Mouse (Mus musculus) stomach, postnatal 0 days (tissue): ENCODE results near the gene Epsti1.
A peak's percentile ranks its signal among the peaks of the same experiment; 100 is the strongest.

Experiments used
- CTCF ChIP-seq: IDR thresholded peaks from 2 replicates; pipeline ENCODE4 v1.5.1; 2016; ENCODE audit warnings: antibody characterized with exemption, low read depth, mild to moderate bottlenecking, moderate library complexity
- EP300 ChIP-seq: optimal IDR thresholded peaks from 2 replicates; pipeline ENCODE3; 2016; ENCODE audit warnings: antibody characterized with exemption

DNA sequence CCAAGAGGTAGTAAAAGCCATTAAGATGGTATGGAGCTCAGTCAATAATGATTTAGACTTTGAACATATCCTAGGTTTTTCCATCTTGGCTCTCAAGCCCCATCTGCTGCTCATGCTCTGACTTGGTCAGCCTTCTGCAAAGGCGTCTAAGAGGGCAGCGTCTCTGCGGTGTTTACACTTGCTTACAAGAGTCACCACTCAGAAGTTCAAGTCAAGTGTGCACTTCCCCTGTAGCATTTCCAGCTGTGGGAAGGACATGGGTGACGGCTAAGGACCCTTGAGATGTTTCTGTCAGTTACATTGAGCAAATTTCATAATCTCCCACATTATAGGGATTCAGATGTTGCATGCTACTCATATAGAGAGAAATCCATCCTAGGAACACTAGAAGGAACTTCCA lies 144.6 kb downstream of the Epsti1 start:
- TF ChIP-seq CTCF (peak; percentile 10; the same call in 1 of the 2 replicates), EP300 (no peak)
